Mouse (Mus musculus) common myeloid progenitor, adult 5-6 weeks (primary cell): ENCODE data around the gene Pcbd1. TPM values are rescaled to one million over a fixed set of nuclear protein-coding genes. Genes with fewer than 3 reads are reported as not detected.
"Not testable (repeated sequence)": the region's sequence is repeated elsewhere in the genome, so short reads cannot be mapped to it uniquely, and the experiment has no call there.

ENCODE experiments used
- ATAC-seq: replicated peaks from 2 replicates; pipeline ENCODE4 v1.8.0; 2016; ENCODE audit warnings: low read depth, mild to moderate bottlenecking, moderate TSS enrichment, inconsistent platforms; ENCODE audit not compliant: poor library complexity, severe bottlenecking
- total RNA-seq: library from RNA; stranded (forward); fragments of 200-1000, 187-1606 nt; gene quantifications from 2 replicates; pipeline ENCODE4 v1.2.3, GENCODE M21; 2017

Gene Pcbd1
- total RNA-seq, 1 experiment from 2014 or later: 2.4 TPM

DNA sequence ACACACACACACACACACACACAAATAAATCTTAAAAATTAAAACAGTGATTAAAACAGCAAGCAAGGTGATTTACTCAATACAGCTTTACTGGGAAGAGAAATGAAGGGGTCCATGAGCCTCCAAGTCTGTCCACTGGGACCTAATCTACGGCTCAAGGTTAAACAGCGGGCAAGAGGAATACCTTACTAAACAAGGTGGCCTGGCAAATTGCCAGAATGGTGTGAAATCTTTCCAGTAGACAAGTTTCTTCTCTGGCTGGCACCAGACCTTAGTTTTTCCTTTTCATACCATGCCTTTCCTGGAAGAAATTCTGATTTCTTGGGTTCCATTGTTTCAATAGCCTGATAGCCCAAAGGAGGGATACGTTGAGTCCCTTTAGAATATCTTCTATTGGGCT is 663 bp upstream of the Pcbd1 start:
- ATAC-seq: no peak

DNA sequence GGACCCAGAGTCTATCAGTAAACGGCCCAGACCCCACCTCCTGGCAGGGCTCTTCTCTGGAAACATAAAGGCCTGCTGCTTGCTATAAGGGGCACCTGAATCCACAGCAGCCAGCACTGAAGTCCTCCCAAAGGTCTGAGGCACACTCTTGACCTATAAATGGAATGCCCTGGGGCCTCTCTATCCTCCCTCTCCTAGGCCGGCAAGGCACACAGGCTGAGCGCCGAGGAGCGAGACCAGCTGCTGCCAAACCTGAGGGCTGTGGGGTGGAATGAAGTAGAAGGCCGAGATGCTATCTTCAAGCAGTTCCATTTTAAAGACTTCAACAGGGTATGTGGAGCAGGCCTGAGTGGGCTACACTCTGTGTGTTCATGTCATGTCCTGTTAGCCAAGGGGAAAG is 2.7 kb downstream of the Pcbd1 start:
- no peak for ATAC-seq

DNA sequence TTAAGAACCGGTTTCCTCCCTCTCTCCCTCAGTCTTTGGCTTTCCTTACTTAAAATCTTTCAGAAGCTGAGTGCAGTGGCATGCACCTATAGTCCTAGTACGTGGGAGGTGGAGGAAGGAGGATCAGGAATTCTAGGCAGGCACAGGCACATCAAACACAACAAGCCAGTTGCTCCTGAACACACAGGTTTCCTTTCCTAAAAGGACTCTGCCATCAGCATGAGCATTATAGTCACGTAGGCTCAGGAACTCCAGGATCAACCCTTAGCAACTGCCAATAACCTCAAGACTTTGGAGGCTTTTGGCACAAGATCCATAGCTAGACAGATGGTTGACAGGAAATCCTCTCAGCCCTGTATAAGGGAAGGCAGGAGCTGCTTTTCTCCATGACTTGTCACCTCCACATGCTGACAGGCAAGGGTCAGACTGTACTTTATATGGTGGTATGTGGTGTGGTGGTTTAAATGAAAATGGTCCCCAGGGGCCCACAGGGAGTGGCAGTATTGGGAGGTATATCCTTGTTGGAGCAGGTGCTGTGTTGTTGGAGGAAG is 14.5 kb downstream of the Pcbd1 start:
- no peak for ATAC-seq

DNA sequence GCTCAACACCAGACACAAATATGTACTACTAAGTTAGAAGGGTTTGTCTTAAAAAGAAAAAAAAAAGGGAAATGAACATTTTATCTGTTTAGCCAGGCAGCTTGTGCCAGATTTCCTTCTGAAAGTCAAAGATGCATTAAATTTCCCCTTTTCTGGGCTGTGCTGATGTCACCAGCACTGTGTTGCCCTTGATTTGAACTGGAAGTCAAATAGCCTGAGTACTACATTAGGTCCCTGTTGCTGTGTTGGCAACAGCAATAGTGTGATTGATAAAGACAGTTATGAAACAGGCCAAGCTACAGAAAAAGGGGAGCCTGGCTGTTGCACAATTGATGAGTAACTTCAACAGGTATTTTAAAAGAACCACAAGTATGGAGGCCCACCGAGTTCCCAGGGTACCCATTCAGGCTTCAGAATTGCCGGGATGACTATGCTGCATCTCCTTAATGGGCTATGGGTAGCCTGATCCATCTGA is 25.2 kb downstream of the Pcbd1 start:
- peak; percentile 89 for ATAC-seq

DNA sequence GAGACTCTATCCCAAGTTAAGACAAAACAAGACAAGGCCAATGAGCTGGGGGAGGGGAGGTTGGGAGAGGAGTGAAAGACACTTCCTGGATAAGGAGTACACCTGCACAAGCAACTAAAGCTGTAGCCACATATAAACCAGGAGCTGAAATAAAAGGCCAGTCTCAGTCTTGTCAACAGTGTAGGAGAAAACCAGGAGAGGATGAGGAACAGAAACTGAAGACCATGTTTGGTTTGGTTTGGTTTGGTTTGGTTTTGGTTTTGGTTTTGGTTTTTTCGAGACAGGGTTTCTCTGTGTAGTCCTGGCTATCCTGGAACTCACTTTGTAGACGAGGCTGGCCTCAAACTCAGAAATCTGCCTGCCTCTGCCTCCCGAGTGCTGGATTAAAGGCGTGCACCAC is 32.6 kb downstream of the Pcbd1 start:
- not testable (repeated sequence) for ATAC-seq

DNA sequence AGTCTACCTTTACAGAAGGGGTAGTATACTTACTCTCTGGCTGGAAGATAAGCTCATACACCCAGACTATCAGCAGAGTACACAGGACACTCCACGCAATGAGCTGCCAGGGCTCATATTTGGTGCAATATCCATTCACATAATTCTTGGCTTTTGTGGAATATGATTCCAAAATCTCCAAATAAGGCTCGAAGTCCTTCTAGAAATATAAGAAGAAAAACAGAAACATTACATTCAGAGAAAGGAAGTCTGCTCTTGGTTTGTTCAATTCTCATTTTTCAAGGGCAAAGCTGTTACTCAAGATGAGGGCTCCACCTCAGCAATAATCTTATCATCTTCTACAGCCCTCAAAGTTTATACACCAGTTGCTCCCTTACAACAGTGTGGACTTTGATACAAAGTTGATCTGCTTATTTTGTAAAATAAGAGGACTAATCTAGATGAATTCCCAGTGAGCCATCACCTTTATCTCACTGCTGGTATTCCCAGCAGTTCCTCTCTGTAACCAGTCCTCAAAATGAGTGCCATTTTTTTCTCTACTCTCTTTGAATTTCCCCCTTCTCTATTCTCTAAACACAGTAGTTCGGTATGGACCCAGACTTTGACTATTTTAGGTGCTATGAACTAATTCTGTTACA is 34.3 kb downstream of the Pcbd1 start:
- ATAC-seq: no peak

DNA sequence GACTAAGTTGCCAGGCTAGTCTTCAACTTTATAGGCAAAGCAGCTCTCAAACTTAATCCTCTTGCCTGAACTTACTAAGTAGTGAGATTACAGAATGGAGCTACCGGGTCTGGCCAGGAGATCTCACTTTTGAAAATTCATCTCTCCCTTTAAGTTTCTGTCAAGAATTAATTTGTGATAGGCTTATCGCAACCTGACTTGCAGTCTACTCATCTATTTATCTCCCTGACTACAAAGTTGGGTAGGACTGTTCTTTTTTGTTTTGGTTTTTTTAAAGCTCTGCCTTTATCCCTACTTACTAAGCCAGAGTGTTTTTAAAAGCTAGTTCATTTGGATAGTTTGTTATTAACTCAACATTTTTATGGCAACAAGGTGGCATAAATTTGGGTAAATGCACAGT is 35.3 kb downstream of the Pcbd1 start:
- ATAC-seq: no peak

DNA sequence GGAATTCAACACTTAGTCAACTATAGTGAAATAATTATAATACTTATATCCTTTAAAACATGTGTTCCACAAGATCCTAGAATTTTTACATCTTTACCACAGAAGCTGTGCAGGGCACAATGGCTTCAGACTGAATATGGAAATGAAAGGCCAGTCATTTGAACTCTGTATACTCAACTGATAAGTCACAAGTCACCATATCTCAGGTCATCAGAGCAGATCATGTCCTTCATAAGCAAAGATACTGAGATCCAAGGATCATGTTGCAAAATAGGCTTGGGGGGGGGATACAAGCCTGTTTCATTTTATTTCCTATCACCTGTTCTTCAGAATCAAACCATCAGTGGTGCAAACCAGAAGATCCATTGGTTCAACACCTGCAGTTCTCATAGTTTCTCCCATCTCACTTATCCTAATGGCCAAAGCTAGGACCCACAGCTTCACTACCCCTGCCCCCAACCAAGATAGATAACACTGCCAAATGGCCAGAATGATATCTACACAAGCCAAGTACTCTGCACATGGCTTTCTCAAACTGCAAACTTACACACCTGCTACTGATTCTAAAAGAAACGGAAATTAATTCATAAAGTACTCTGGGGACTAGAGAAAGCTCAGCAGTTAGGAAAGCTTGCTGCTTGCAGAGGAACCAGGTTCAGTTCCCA is 39.7 kb downstream of the Pcbd1 start:
- no peak for ATAC-seq

DNA sequence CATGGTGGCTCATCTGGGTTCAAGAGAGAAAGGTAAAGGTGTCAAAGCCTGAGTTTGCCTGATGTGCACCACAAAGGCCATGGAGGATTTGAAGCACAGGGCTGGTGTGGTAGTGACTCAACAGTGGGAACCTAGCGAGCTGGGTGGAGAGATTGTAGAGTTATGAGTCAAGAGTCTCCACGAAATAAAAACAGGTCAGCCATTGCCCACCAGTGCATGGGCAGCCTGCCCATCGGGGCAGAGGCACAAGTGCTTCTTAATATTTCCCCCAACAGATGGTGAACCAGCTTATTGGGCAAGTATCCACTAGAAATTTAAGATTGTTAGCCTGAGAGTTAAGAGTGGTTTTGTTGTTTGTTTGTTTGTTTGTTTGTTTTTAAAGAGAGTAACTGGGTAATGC is 41.8 kb downstream of the Pcbd1 start:
- no peak for ATAC-seq

DNA sequence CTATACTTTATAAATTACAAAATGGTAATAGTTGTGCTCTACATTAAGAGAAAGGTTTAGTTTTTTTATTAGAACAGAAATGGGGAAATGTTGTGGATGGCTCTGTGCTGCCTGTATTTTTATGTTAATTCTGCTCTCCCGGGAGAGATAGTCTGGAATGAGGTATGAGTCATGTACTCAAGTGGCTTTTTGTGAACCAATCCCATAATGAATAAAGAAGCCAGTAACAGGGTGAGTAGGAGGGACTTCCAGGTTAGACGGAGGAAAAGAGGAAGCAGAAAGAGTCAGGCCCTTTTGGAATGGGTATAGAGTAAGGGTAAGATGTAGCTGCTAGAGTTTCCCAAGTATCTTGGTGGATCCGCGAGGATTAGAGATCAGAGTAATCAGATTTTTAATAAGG is 44.9 kb downstream of the Pcbd1 start:
- no peak for ATAC-seq

DNA sequence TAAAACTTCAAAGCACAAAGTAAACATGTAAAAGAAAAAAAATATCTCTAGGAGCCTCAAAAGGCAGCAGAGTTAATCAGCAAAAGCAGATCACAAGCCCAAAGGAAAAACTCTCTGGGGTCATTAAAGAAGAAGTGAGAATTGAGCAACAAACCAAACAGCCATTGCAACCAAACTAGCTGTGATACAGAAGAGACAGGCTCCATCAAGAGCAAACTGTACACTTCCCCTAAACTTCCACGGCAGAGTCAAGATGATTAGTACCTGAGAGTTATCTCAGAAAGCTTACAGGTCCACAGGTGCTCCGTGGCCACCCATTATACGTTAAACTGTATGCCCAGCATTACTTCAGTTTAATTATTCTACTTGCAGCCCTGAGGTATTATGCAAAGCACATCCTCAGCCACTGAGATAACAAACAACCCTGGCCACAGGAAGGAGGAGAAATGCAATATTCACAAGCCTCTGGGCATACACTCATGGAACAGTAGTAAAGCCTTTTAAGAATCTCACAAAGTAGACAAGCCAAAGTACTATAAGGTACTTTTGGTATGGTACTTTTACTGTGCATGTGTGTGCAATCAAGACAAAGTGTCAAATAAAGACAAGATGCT is 46.2 kb downstream of the Pcbd1 start:
- ATAC-seq: peak; percentile 71

DNA sequence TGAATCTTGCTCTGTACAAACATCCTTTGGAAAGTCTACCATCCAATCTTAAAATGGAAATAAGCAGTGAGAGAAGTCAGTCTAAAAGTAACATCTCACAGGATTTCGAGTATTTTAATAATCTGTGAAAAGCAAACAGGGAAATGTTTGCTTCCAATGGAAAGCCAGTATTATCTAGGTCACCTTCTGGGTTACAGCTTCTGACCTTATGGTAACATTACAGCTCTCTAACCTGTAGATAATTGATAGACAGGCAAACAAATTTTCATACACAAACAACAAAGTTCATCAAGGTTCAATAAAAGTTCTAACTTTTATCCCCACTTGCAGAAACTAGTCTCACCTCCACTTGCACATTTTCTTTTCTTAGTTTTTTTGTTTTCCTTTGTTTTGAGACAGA is 48.4 kb downstream of the Pcbd1 start:
- ATAC-seq: no peak

DNA sequence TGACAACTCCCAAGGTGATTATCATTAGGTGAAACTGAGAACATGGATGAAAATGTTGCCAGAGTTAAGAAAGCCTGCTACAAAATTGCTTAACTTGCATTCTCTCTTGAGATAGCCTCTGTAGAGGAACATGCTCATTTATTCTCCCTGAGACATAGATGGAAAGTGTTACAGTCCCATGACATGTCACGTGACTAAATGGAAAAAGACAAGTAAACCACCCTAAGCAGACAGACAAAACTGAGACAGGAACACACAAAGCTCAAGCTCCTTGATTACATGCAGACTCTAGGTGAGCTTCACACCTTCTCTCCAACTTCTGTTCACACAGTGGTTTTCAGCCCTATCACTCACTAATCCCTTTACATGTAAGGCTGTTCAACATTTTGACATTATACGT is 54.2 kb downstream of the Pcbd1 start:
- ATAC-seq: no peak

Other genes starting within 250 kb of the Pcbd1 start
- 26.1 and 42.9 TPM in 2 replicates for gene Sgpl1, start 58.4 kb downstream of the Pcbd1 start, total RNA-seq
- gene Tbata, start 82.6 kb downstream of the Pcbd1 start, total RNA-seq: not detected in 2 replicates
- 0.14 TPM in 1 of 2 replicates, not detected in the other for gene Adamts14, start 184.1 kb downstream of the Pcbd1 start, total RNA-seq
- gene Prf1, start 208.5 kb downstream of the Pcbd1 start, total RNA-seq: not detected in 2 replicates